Mouse (Mus musculus) limb, embryonic 12.5 days (tissue): ENCODE measurements around the gene Tcf20. TPM values are rescaled to one million over a fixed set of nuclear protein-coding genes. Genes with fewer than 3 reads are reported as not detected.

Experiments used
- ATAC-seq: fragments of 200-750 bp; cut with Nextera tagmentation; 2 replicates; pipeline ENCODE4 v1.8.0; 2017; ENCODE audit warnings: low read depth, moderate TSS enrichment; ENCODE audit not compliant: insufficient number of reproducible peaks, insufficient read depth, low FRiP score, low TSS enrichment
- H3K27ac ChIP-seq: fragments of 300-500 bp; sonication (generic); 2 replicates; pipeline ENCODE4 v1.5.1; 2016; ENCODE audit warnings: mild to moderate bottlenecking, moderate library complexity
- H3K27me3 ChIP-seq: fragments of 300-500 bp; sonication (generic); 2 replicates; pipeline ENCODE4 v1.6.1; 2016; ENCODE audit warnings: mild to moderate bottlenecking, moderate library complexity
- H3K36me3 ChIP-seq: fragments of 300-500 bp; sonication (generic); 2 replicates; pipeline ENCODE4 v1.6.1; 2016; ENCODE audit warnings: mild to moderate bottlenecking, moderate library complexity
- H3K4me1 ChIP-seq: fragments of 300-500 bp; sonication (generic); replicated peaks from 2 replicates; pipeline ENCODE4 v1.6.1; 2016
- H3K4me2 ChIP-seq: fragments of 300-500 bp; sonication (generic); 2 replicates; pipeline ENCODE4 v1.6.1; 2016; ENCODE audit warnings: mild to moderate bottlenecking, moderate library complexity
- H3K4me3 ChIP-seq: fragments of 300-500 bp; sonication (generic); replicated peaks from 2 replicates; pipeline ENCODE4 v1.5.1; 2016; ENCODE audit warnings: mild to moderate bottlenecking
- H3K9ac ChIP-seq: fragments of 300-500 bp; sonication (generic); replicated peaks from 2 replicates; pipeline ENCODE4 v1.6.1; 2016; ENCODE audit warnings: mild to moderate bottlenecking, moderate library complexity
- H3K9me3 ChIP-seq: fragments of 300-500 bp; sonication (generic); 2 replicates; pipeline ENCODE4 v1.6.1; 2016; ENCODE audit warnings: mild to moderate bottlenecking, moderate library complexity
- WGBS: fragments of 180-500 bp; shearing (Covaris S2); methylation state at CpG from one replicate; pipeline ENCODE4 v1.1.7; 2016; 5-methylcytosine and 5-hydroxymethylcytosine counted together
- polyA plus RNA-seq: library from polyadenylated mRNA; unstranded; fragments of >200 nt; fragmentation: Nextera tagmentation; extraction: Ambion mirVana; gene quantifications from 2 replicates; pipeline ENCODE4 v1.2.1, GENCODE M21; 2016

Tcf20 gene
- polyA plus RNA-seq, 1 experiment from 2014 or later, result 13.6 TPM

GRCm38 (mm10) chr15:83010990-83011664 is 23.5 kb upstream of the Tcf20 start:
- Histone ChIP-seq H3K9ac (no peak overlapping the region), H3K9me3 (no peaks in the 10 kb centered on the region), H3K4me3 (no peak overlapping the region), H3K27me3 (peaks cover 30% of the 10 kb centered on the region), H3K4me2 (no peak overlapping the region), H3K27ac (no peak overlapping the region), H3K4me1 (peaks cover 36% of the 10 kb centered on the region), H3K36me3 (no peaks in the 10 kb centered on the region)
- 20% methylated on average over 15 of the region's 15 CpGs for WGBS
- ATAC-seq, result no peak

DNA sequence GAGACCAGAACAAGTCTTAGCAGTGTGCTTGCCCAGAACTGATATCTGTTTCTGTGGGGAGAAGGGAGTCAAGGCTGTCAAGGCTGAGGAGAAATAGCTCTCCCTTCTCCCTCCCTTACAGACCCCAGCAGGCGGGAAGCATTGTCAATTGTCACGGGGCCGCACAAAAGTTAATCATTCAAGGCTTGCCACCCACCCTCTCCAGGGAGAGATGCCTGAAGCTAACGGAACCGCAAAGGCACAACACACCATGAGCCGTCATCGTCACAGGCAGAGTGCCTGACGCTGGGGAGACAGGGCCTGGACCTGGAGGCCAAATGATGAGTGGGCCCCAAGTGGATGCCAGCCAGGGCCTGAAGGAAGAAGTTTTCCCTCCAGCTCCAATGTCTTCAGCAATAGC is 22.8 kb upstream of the Tcf20 start:
- no peaks in the 10 kb centered on the region for H3K36me3 ChIP-seq
- no peak overlapping the region for H3K4me2 ChIP-seq
- H3K27me3 ChIP-seq, result peaks cover 30% of the 10 kb centered on the region
- no peaks in the 10 kb centered on the region for H3K9me3 ChIP-seq
- ATAC-seq, result no peak
- no peak overlapping the region for H3K4me3 ChIP-seq
- H3K9ac ChIP-seq, result no peak overlapping the region
- no peak overlapping the region for H3K27ac ChIP-seq
- 27% methylated on average over 8 of the region's 8 CpGs for WGBS
- H3K4me1 ChIP-seq, result peaks cover 34% of the 10 kb centered on the region

DNA sequence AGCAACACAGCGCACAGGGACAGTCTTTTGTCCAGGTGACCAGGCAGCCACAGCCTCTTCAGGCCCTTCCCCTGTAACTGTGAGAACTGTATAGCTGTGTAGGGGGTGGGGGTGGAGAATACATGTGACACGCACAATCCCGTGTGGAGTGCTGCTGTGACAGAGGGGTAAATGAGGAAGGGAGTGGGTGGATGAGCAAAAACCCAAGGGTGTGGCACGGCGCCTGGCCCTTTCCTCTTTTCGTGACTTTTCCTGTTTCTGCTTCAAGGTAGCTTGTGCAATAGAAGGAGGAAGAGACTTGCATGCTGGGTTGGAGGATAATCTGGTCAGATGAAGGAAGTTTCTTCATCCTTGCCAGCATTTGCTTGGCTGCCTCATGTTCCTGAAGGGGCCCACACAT is 21.9 kb upstream of the Tcf20 start:
- H3K27ac ChIP-seq, result no peak overlapping the region
- H3K9me3 ChIP-seq, result no peaks in the 10 kb centered on the region
- no peak overlapping the region for H3K9ac ChIP-seq
- no peaks in the 10 kb centered on the region for H3K36me3 ChIP-seq
- peaks cover 34% of the 10 kb centered on the region for H3K4me1 ChIP-seq
- ATAC-seq, result no peak
- H3K4me3 ChIP-seq, result no peak overlapping the region
- H3K27me3 ChIP-seq, result peaks cover 30% of the 10 kb centered on the region
- 88% methylated on average over 6 of the region's 6 CpGs for WGBS
- no peak overlapping the region for H3K4me2 ChIP-seq

GRCm38 (mm10) chr15:83008761-83009423 is 21.2 kb upstream of the Tcf20 start:
- H3K27me3 ChIP-seq, result peaks cover 30% of the 10 kb centered on the region
- ATAC-seq, result no peak

GRCm38 (mm10) chr15:83007346-83007920 is 19.8 kb upstream of the Tcf20 start:
- no peak overlapping the region for H3K4me3 ChIP-seq
- H3K4me2 ChIP-seq, result no peak overlapping the region
- no peak overlapping the region for H3K9ac ChIP-seq
- H3K27ac ChIP-seq, result no peak overlapping the region
- peaks cover 28% of the 10 kb centered on the region for H3K4me1 ChIP-seq
- 49% methylated on average over 15 of the region's 15 CpGs for WGBS
- H3K9me3 ChIP-seq, result no peaks in the 10 kb centered on the region
- H3K27me3 ChIP-seq, result peaks cover 22% of the 10 kb centered on the region; the same call in 1 of the 2 replicates
- no peaks in the 10 kb centered on the region for H3K36me3 ChIP-seq
- ATAC-seq, result no peak

More at GRCm38 (mm10) chr15:83008761-83009423, 21.2 kb upstream of the Tcf20 start:
- Histone ChIP-seq H3K4me3 (no peak overlapping the region), H3K4me1 (peaks cover 34% of the 10 kb centered on the region), H3K4me2 (no peak overlapping the region), H3K9me3 (no peaks in the 10 kb centered on the region), H3K36me3 (no peaks in the 10 kb centered on the region), H3K27ac (no peak overlapping the region), H3K9ac (no peak overlapping the region)
- WGBS, result 78% methylated on average over 13 of the region's 13 CpGs

DNA sequence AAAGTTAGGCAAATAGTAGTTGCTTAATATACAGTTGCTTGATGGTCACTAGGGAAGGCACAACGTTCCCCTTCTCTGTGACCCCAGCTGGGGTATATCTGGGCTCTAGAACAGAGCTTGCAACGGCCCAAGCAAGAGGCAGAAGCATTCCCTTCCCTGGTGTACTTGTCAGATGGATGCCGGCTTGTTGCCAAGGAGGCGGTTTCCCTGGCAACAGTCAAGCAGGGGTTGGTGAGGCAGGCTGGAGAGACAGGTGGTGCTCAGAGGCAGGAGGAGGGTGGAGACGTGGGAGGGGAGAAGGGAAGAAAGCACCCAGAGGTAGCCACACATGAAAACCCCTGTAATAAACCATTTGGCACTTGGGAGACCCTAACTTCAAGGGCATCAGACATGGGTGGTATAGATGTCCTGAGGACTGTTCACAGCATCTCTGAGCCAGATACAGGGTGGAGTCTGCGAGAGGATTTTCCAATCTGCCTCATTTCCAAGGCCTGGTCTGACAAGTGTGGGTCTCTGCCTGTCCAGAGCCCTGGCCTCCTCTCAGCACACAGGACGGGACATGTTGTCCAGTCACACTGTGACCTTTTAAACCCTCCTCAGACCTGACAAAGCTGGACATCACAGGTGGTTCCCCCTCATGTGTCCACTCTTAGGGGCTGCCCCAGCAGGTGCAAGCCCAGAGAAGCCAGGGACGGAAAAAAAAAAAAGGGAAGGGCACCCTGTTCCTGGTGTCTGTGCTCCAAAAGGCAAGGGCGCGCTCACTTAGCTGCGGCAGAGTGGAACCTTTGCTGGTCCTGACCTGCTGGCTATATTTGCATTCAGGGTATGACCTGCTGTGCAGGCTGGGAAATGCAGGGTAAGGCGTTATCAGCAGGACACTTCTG is 15.2 kb upstream of the Tcf20 start:
- H3K27ac ChIP-seq, result no peak overlapping the region
- H3K27me3 ChIP-seq, result peaks cover 12% of the 10 kb centered on the region; the same call in 1 of the 2 replicates
- no peaks in the 10 kb centered on the region for H3K36me3 ChIP-seq
- ATAC-seq, result no peak; the same call in 1 of the 2 replicates
- WGBS, result 45% methylated on average over 12 of the region's 12 CpGs
- no peak overlapping the region for H3K9ac ChIP-seq
- H3K4me1 ChIP-seq, result peaks cover 21% of the 10 kb centered on the region
- H3K9me3 ChIP-seq, result no peaks in the 10 kb centered on the region
- no peak overlapping the region for H3K4me2 ChIP-seq
- H3K4me3 ChIP-seq, result no peak overlapping the region

GRCm38 (mm10) chr15:82998811-82999221 is 11.1 kb upstream of the Tcf20 start:
- Histone ChIP-seq H3K36me3 (no peaks in the 10 kb centered on the region), H3K4me1 (peaks cover 44% of the 10 kb centered on the region), H3K9ac (no peak overlapping the region), H3K4me3 (no peak overlapping the region), H3K27me3 (peaks cover 17% of the 10 kb centered on the region), H3K27ac (no peak overlapping the region), H3K4me2 (no peak overlapping the region), H3K9me3 (no peaks in the 10 kb centered on the region)
- no peak for ATAC-seq
- 95% methylated on average over 6 of the region's 6 CpGs for WGBS

- Histone ChIP-seq H3K27ac (no peak overlapping the region), H3K4me3 (no peak overlapping the region), H3K4me2 (no peak overlapping the region), H3K9ac (no peak overlapping the region), H3K9me3 (no peaks in the 10 kb centered on the region), H3K4me1 (peaks cover 50% of the 10 kb centered on the region), H3K36me3 (no peaks in the 10 kb centered on the region), H3K27me3 (peaks cover 19% of the 10 kb centered on the region)
- ATAC-seq, result no peak
Observed at GRCm38 (mm10) chr15:82996431-82996830, 8.8 kb upstream of the Tcf20 start.

GRCm38 (mm10) chr15:82995239-82995638 is 7.6 kb upstream of the Tcf20 start:
- H3K4me3 ChIP-seq, result no peak overlapping the region
- H3K27ac ChIP-seq, result no peak overlapping the region
- peaks cover 22% of the 10 kb centered on the region for H3K27me3 ChIP-seq
- no peaks in the 10 kb centered on the region for H3K36me3 ChIP-seq
- ATAC-seq, result no peak
- no peak overlapping the region for H3K9ac ChIP-seq
- H3K4me2 ChIP-seq, result no peak overlapping the region
- WGBS, result 60% methylated on average over 7 of the region's 7 CpGs
- peaks cover 51% of the 10 kb centered on the region for H3K4me1 ChIP-seq
- H3K9me3 ChIP-seq, result no peaks in the 10 kb centered on the region

- Histone ChIP-seq H3K4me3 (no peak overlapping the region), H3K4me1 (peaks cover 65% of the 10 kb centered on the region), H3K27me3 (peaks cover 27% of the 10 kb centered on the region), H3K9ac (no peak overlapping the region), H3K27ac (no peak overlapping the region), H3K36me3 (no peaks in the 10 kb centered on the region), H3K4me2 (no peak overlapping the region), H3K9me3 (no peaks in the 10 kb centered on the region)
- 53% methylated on average over 9 of the region's 9 CpGs for WGBS
- no peak for ATAC-seq
Observed at GRCm38 (mm10) chr15:82992911-82993310, 5.2 kb upstream of the Tcf20 start.
